Mouse (Mus musculus) kidney, postnatal 10 days (tissue): ENCODE results near the gene Crxos.
A peak's percentile ranks its signal among the peaks of the same experiment; 100 is the strongest.

ENCODE experiments used
- DNase-seq: peaks from one replicate; pipeline ENCODE4 v3.0.0; 2021; ENCODE audit warnings: mixed read lengths

Gene Crxos

DNA sequence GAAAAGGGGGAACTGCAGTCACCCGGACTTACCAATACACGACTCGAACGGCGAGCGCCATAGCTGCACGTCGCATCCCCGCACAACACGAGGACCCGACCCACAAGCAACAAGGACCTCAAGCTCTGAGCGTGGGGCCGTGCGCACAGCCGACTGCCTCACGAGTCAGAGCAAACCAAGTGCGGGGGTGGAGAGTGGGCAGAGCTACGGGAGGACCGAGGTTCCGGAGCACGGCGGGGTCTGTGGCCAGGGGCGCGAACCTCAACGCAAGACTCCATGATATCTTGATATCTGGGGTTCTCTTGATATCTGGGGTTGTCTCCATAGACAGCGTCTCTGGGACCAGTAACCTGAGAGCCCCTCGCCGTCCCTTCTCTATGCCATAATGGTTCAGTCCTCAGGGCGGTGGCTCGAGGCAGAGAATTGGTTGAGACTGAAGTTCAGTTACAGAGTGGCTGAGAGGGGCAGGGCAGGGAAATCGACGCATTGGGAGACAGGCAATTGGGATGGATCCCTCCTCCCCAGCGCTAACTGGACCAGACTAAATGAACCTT lies 39.9 kb downstream of the Crxos start, which contains the start of gene Selenow:
Gene Selenow, minus strand, starts transcription at position 183 of the 554 bp plus-strand sequence.
- DNase-seq, result peak; percentile 94

DNA sequence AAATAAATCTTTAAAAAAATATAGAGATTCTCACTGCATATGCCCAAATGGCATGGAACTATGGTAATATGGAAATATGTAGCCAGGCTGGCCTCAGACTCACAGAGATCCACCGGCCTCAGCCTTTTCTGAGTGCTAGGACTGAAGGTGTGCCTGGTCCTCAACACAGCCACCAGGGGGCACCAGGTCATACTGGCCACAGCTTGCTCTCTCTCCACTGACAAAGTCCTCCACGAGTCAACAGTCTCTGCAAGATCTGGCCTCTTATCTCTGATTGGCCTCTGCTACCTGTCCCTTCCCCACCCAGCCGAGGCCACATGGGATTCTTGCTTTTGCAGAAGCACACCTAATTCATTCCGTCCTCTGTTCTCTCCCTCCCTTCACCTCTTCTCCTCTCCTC lies 47.5 kb downstream of the Crxos start:
- peak; percentile 82 for DNase-seq

DNA sequence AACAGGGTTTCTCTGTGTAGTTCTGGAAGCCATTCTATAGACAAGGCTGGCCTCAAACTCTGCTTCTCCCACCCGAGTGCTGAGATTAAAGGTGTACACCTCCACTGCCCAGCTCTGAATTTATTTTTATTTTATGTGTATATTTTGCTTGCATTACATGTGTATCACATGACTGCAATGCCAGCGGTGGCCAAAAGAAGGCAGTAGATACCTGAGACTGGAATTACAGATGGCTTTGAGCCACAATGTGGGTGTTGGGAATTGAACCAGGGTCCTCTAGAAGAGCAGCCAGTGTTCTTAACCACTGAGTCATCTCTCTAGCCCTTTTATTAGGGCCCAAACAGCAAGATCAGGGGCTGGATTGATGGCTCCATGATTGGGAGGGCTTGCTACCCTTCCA lies 48.1 kb downstream of the Crxos start:
- no peak for DNase-seq

DNA sequence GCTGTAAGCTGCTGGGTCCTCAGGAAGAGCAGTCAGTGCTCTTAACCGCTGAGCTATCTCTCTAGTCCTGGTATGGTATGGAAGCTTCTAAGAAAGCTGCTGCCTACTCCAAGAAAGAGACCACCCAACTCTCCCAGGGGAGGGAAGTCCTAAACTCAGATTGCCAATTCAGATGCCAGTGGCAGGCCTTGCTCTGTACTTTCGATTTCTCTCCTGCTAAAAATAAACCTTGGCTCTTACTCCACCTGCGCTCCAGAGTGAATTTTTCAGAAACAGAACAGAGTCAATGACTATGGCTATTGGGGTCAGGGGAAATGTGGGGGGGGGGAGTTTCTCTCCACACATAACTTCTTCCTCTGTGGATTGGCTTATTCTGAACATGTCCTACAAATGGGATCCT lies 49.2 kb downstream of the Crxos start:
- no peak for DNase-seq

DNA sequence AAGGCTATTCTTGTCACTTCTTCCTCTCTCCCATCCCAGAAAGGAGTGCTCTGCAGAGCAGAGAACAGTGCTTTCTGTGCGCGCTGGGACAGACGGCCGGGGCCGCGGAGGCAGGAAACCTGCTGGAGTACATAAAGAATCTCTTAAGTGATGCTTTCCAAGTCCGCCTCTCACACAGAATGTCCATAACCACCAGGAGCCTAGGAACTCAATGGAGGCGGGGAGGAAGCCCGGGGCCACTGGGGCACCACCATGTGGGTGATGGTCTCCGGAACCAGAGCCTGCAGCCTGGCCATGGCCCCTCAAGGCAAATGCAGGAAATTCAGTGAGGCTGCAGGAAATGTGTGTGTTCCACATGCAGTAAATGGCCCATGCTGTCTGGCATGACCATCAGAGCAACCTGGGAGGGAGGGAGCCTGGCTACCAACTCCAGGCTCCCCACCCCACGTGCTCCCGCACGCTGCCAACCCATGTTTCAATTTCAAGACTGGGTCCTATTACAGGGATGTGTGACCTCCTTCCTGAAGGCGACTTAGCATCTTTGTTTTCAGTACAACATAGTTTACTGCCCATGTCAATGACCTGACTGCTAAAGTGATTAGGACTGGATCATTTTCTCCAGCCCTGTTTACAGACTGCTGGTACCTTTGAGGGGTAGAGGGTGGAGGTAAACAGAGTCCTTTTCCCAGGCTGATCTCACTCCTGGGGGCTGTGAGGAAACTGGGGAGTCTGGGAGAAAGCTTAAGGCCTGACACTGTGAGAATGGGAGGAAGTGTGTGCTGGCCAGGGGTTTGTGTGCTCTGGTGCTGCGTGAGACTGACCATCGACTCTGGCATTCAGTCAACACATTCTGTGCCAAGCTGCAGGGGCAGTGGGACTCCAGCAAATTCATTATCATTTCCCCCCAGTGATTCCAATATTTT lies 51.3 kb downstream of the Crxos start:
- peak; percentile 62 for DNase-seq

DNA sequence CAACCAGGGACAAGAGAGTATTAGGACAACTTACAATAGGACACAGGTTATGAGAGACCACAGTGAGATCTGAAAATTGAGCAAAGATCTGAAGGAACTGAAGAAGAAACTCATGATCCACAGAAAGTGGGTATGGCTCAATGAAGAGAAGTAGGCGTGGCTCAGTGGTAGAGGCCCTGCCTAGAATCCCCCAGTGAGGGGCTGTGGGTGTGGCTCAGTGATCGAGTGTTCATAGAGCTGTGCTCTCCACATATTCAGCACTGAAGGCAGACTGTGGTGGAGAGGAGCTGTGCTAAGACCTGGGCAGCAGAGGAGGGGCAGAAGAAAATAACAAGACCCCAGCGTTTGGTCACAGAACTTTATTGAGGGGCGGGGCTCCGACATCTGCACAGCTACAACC lies 55.1 kb downstream of the Crxos start:
- DNase-seq, result no peak

DNA sequence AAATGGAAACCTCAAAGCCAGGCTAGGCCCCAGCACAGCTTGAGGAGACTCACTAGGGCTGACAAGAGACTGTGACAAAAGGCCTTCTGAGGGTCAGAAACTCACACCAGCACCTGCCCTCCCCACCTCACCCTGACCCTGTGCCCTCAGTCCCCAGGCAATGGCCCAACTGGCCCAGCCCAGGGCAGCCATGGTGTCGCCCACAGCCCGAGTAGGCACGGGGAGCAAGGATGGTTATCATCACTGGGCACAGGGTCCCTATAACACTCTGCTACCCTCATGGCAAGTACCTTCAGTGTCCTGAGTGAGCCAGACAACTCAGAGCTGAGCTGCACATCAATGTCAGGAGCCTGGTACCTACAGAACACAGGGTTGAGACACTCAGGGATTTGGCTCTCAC lies 56.2 kb downstream of the Crxos start:
- no peak for DNase-seq

DNA sequence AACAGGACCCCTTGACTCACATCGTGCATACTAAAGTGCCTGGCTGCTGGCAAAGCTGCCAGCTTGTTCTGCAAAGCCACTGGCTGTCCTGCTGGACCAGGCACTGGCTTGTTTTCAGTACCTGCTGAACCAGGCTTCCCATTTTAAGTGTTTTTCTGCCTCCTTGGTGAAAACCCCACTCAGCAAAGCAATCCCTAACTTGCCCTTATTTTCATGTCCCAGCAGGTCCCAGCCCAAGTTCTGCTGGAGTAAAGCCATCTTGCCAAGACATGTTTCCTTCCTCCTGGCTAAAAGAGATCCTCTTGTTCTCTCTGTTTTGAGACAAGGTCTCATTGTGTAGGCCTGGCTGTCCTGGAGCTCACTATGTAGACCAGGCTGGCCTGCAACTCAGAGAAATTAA lies 61.9 kb downstream of the Crxos start:
- no peak for DNase-seq

DNA sequence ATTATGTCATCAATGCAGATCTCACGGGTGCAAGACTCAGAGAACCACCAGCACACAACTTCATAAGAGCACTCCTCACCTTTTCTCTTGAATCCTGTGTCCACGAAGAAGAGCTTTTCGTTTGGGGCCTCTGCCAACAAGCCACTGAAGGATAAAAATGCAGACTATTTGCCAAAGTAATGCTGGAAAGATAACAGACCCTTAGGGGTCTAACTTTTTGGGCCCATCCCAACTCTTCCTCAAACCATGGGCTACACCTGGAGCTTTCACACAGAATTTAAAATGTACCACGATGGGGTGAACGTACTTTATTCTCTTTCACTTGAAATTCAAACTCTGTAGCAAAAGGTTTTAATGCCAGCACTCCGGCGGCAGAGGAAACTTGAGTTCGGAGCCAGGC lies 62.8 kb downstream of the Crxos start:
- DNase-seq, result no peak

DNA sequence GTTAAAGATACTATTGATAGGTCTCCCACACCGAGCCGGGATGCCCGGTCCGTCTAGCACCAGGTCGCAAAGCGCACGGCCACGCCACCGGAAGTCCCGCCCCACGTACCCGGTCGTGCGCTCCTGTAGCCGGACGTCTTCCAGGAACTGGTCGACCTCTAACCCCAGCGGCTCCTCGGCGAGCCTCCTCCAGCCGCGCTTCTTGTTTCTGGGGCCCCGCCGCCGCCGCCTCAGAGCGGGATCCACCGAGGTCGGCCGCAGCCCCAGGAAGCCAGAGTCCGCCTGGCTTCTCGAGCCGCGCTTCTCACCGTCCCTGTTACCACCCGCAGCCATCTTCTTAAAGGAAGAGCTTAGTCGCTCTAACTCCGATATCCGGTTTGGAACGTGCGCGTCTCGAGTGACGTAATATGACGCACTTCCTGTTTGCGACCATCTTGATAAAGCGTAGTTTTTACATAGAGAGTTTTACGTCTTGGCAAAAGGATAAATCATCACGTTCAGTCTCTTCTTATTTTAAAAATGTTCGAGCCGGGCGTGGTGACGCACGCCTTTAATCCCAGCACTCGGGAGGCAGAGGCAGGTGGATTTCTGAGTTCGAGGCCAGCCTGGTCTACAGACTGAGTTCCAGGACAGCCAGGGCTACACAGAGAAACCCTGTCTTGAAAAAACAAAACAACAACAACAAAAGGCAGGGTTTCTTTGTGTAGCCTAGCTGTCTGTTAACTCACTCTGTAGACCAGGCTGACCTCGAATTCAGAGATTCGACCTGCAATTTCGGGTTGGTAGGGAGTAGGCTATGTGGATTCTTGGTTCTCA lies 63.5 kb downstream of the Crxos start, which contains the start of gene Nop53:
Gene Nop53, minus strand, starts transcription at position 354 of the 816 bp plus-strand sequence.
- DNase-seq, result peak; percentile 95

DNA sequence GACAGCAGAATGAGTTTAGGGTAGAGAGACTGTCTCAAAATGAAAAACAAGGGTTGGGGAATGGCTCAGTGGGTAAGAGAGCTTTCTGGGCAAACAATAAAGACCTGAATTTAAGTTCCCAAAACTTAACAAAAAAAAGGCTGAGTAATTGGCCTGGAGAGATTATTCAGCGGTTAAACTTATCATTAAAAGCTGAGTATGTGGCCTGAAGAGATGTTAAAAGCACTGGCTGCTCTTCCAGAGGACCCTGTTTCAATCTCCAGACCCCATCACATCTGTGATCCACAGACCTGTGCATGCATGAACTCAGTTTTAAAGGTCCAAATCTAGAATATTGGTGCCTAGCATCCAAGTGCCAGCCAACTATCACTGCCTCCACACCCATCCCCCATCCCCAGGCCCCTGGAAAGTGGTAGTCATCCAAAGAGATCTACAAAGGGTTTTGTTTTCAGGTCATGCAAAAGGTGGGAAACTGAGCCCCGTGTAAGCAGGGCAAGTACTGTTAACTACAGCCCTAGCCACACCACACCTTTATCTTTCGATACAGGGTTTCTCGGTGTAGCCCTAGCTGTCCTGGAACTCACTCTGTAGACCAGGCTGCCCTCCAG lies 65.3 kb downstream of the Crxos start:
- DNase-seq, result no peak

DNA sequence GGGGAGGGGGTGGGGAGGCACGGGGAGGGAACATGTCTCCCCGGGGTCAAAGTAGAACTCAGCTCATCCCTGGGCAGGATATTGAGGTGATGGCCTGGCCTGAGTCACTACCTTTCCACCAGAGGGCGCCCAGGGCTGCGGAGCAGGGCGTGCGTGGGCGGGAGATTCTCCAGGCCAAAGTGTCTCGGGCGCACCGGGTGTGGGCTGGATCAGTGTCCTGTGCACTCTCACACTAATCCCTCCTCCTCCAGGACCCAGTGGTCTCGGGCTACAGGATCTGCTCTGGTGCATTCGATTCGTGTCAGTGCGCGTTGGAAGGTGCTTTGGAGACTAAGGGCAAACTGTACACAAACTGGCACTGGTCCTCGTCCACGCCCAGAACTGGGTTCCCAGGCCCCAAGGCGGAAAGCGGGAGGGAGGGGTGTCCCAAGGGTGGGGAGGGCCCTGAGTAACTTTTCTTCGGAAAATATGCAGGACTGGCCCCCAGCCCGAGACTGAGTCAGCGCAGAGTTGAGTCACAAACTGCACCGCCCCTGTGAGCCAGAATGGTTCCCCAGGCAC lies 66.0 kb downstream of the Crxos start:
- DNase-seq, result peak; percentile 93

DNA sequence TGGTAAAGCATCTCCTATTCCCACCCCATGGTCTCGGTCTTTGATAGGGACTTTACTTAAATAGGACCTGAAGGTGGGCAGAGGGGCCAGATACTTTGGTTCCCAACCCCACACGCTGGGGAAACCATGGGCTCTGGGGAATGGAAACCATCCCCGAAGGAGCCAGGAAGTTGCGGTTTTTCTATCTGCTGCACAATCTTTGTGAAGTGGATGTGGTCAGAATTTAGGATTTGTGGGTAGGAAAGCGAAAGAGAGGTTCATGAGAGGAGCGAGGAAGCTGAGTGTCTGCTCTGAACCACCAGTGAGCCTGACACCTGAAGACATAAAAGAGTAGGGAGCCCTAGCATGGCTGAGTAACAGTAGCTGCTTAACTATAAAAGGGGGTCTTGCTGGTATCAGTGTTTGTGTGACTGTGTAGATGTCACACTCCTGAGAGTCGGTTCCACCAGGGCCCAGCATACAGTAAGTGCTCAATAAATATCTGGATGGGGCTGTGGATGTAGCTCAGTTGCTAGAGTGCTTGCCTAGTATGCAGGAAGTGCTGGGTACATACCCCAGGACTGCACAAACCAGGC lies 66.9 kb downstream of the Crxos start:
- DNase-seq, result no peak

DNA sequence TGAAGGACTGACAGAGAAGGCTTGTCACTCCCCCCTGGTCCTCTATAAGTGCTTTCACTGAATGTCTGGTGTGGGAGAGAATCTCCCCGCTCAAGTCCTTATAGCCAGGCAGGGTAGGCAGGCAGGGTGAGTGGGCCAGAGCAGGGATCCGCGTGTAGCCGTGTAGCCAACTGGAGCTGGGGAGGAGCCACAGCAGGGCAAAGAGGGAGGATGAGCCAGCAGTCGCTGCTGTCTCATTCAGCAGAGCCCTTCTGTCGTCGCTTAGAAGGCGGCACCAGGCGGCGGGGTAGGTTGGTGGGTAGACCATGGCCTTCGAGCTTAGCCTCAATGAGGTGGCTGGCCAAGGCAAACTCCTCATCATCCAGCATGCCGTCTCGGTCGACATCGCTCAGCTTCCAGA lies 67.6 kb downstream of the Crxos start:
- no peak for DNase-seq

DNA sequence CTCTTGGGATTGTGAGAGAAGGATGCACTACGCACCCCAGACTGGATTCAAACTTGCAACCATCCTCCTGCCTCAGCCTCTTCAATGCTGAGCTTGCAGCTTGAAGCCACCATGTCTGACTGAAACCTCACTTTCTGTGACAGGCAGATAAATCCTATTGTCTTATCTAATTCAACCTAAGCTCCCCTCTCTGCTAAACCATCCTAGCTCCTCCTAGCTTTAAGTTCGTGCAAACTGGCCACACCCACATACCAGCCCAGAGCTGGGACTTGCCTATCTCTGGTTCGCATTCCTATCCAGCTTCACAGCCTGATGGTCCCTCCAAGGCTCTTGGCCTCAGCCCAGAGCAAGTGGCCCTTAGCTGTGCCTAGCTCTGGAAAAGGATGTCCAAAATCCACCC lies 70.0 kb downstream of the Crxos start:
- DNase-seq, result no peak
